Mouse (Mus musculus) ES-E14 (cell line): ENCODE measurements at regions not wholly inside any gene's neighbourhood (a gene's known extent, or its start where the extent isn't known, plus 50 kb on each side); places are given as distances from the start of the nearest gene placed in this dataset.

ENCODE experiments used
- CHD2 ChIP-seq: IDR thresholded peaks from 2 replicates; pipeline ENCODE4 v1.6.1; 2014; ENCODE audit warnings: mild to moderate bottlenecking, low read depth, low read length, inconsistent platforms
- HCFC1 ChIP-seq: IDR thresholded peaks from 2 replicates; pipeline ENCODE4 v1.6.1; 2012; ENCODE audit warnings: low read length, inconsistent platforms, borderline replicate concordance; ENCODE audit not compliant: insufficient read depth
- MAFK ChIP-seq: IDR thresholded peaks from 2 replicates; pipeline ENCODE4 v1.6.1; 2014; ENCODE audit warnings: mild to moderate bottlenecking, low read depth, low read length, inconsistent platforms; ENCODE audit not compliant: insufficient read depth
- ZC3H11A ChIP-seq: IDR thresholded peaks from 2 replicates; pipeline ENCODE4 v1.6.1; 2012; ENCODE audit warnings: low read depth, mild to moderate bottlenecking, inconsistent platforms, low read length, borderline replicate concordance
- ZNF384 ChIP-seq: IDR thresholded peaks from 2 replicates; pipeline ENCODE4 v1.6.1; 2012; ENCODE audit warnings: low read depth, low read length, inconsistent platforms

- no peak for TF ChIP-seq ZNF384
- TF ChIP-seq CHD2 = no peak
- no peak for TF ChIP-seq HCFC1
- no peak for TF ChIP-seq MAFK
- TF ChIP-seq ZC3H11A = no peak
Measured at GRCm38 (mm10) chr17:84880946-84881345, 75.6 kb upstream of the Ppm1b start.
